Mouse (Mus musculus): ENCODE results near the gene Pml. TPM values are rescaled to one million over a fixed set of nuclear protein-coding genes. Genes with fewer than 3 reads are reported as not detected.
A peak's percentile ranks its signal among the peaks of the same experiment; 100 is the strongest.
"Not testable (repeated sequence)": the region's sequence is repeated elsewhere in the genome, so short reads cannot be mapped to it uniquely, and the experiment has no call there.

The Pml gene
- polyA plus RNA-seq, 1 experiment from 2014 or later = 15.3 TPM

GRCm38 (mm10) chr9:58253033-58253804 lies 3.6 kb upstream of the Pml start, which contains the start of gene Stoml1:
Stoml1 (plus strand) TSS chr9:58253164.
- peak within 1 kb of the TSS; percentile 77 for H3K9ac ChIP-seq (ENCODE audit: low read depth, low read length)
- under 1% methylated on average over 30 of the region's 31 CpGs for WGBS

GRCm38 (mm10) chr9:58250730-58251129 lies 1.1 kb upstream of the Pml start:
- H3K9ac ChIP-seq (ENCODE audit: low read depth, low read length); H3K27me3 ChIP-seq (replicated peaks; ENCODE audit: control insufficient read depth, insufficient read depth, low read length); H3K4me2 ChIP-seq (ENCODE audit: low read depth, low read length); H3K36me3 ChIP-seq (ENCODE audit: control insufficient read depth, insufficient read depth, low read length); ATAC-seq (ENCODE audit: low read depth); DNase-seq (ENCODE audit: low spot score); H3K4me3 ChIP-seq (ENCODE audit: low read depth, low read length); H3K9me3 ChIP-seq (ENCODE audit: control insufficient read depth, low read length): not testable (repeated sequence)
- 76% methylated on average over 1 of the region's 1 CpGs for WGBS
- peaks cover 28% of the 10 kb centered on the region for H3K4me1 ChIP-seq (ENCODE audit: control insufficient read depth, insufficient read depth, low read length)
- H3K27ac ChIP-seq (replicated peaks; ENCODE audit: low read depth, low read length) = peak overlapping the region; percentile 84

More at GRCm38 (mm10) chr9:58253033-58253804, 3.6 kb upstream of the Pml start, which contains the start of gene Stoml1:
- H3K36me3 ChIP-seq (ENCODE audit: control insufficient read depth, insufficient read depth, low read length) = peaks cover 19% of the 10 kb centered on the region; the same call in 1 of the 2 replicates
- no peak within 1 kb of the TSS; the same call in 1 of the 2 replicates for H3K27ac ChIP-seq (replicated peaks; ENCODE audit: low read depth, low read length)
- DNase-seq (ENCODE audit: low spot score) (peak; percentile 98), ATAC-seq (ENCODE audit: low read depth) (peak; percentile 98)
- no peaks in the 10 kb centered on the region for H3K27me3 ChIP-seq (replicated peaks; ENCODE audit: control insufficient read depth, insufficient read depth, low read length)
- peak within 1 kb of the TSS; percentile 62 for H3K4me3 ChIP-seq (ENCODE audit: low read depth, low read length)
- H3K4me1 ChIP-seq (ENCODE audit: control insufficient read depth, insufficient read depth, low read length) = peaks cover 12% of the 10 kb centered on the region
- H3K4me2 ChIP-seq (ENCODE audit: low read depth, low read length) = peak within 1 kb of the TSS; percentile 56
- H3K9me3 ChIP-seq (ENCODE audit: control insufficient read depth, low read length) = no peaks in the 10 kb centered on the region

- Histone ChIP-seq H3K27ac (replicated peaks; ENCODE audit: low read depth, low read length) (peak overlapping the region; percentile 84), H3K9me3 (ENCODE audit: control insufficient read depth, low read length) (no peaks in the 10 kb centered on the region), H3K9ac (ENCODE audit: low read depth, low read length) (peak overlapping the region; percentile 68; the same call in 1 of the 2 replicates), H3K4me3 (ENCODE audit: low read depth, low read length) (peak overlapping the region; percentile 48; the same call in 1 of the 2 replicates), H3K4me1 (ENCODE audit: control insufficient read depth, insufficient read depth, low read length) (peaks cover 28% of the 10 kb centered on the region), H3K27me3 (replicated peaks; ENCODE audit: control insufficient read depth, insufficient read depth, low read length) (no peaks in the 10 kb centered on the region), H3K4me2 (ENCODE audit: low read depth, low read length) (peak overlapping the region; percentile 64), H3K36me3 (ENCODE audit: control insufficient read depth, insufficient read depth, low read length) (no peaks in the 10 kb centered on the region)
- ATAC-seq (ENCODE audit: low read depth) (no peak), DNase-seq (ENCODE audit: low spot score) (no peak)
- WGBS = 75% methylated on average over 8 of the region's 8 CpGs
Observed at GRCm38 (mm10) chr9:58250322-58250721, 736 bp upstream of the Pml start.

- H3K4me1 ChIP-seq (ENCODE audit: control insufficient read depth, insufficient read depth, low read length) = peaks cover 28% of the 10 kb centered on the region
- peak overlapping the region; percentile 84 for H3K27ac ChIP-seq (replicated peaks; ENCODE audit: low read depth, low read length)
- H3K27me3 ChIP-seq (replicated peaks; ENCODE audit: control insufficient read depth, insufficient read depth, low read length) = no peaks in the 10 kb centered on the region
- no peak for ATAC-seq (ENCODE audit: low read depth)
- H3K9ac ChIP-seq (ENCODE audit: low read depth, low read length) = peak overlapping the region; percentile 68
- H3K4me3 ChIP-seq (ENCODE audit: low read depth, low read length) = peak overlapping the region; percentile 48
- 40% methylated on average over 7 of the region's 7 CpGs for WGBS
- DNase-seq (ENCODE audit: low spot score) = no peak
- H3K36me3 ChIP-seq (ENCODE audit: control insufficient read depth, insufficient read depth, low read length) = peaks cover 5% of the 10 kb centered on the region; the same call in 1 of the 2 replicates
- H3K9me3 ChIP-seq (ENCODE audit: control insufficient read depth, low read length) = no peaks in the 10 kb centered on the region
- peak overlapping the region; percentile 64 for H3K4me2 ChIP-seq (ENCODE audit: low read depth, low read length)
Observed at GRCm38 (mm10) chr9:58248746-58249413, 706 bp downstream of the Pml start.

- peak overlapping the region; percentile 29 for H3K4me3 ChIP-seq (ENCODE audit: low read depth, low read length)
- WGBS = 7% methylated on average over 25 of the region's 25 CpGs
- ATAC-seq (ENCODE audit: low read depth) (peak; percentile 84), DNase-seq (ENCODE audit: low spot score) (peak; percentile 92)
- H3K4me2 ChIP-seq (ENCODE audit: low read depth, low read length) = peak overlapping the region; percentile 70
- H3K27ac ChIP-seq (replicated peaks; ENCODE audit: low read depth, low read length) = peak overlapping the region; percentile 70
- H3K27me3 ChIP-seq (replicated peaks; ENCODE audit: control insufficient read depth, insufficient read depth, low read length) = no peaks in the 10 kb centered on the region
- peaks cover 7% of the 10 kb centered on the region; the same call in 1 of the 2 replicates for H3K36me3 ChIP-seq (ENCODE audit: control insufficient read depth, insufficient read depth, low read length)
- H3K9ac ChIP-seq (ENCODE audit: low read depth, low read length) = peak overlapping the region; percentile 65
- H3K4me1 ChIP-seq (ENCODE audit: control insufficient read depth, insufficient read depth, low read length) = peaks cover 37% of the 10 kb centered on the region
- H3K9me3 ChIP-seq (ENCODE audit: control insufficient read depth, low read length) = no peaks in the 10 kb centered on the region
Observed at GRCm38 (mm10) chr9:58247064-58247759, 2.4 kb downstream of the Pml start.

GRCm38 (mm10) chr9:58246083-58246591 lies 3.4 kb downstream of the Pml start:
- Histone ChIP-seq H3K4me2 (ENCODE audit: low read depth, low read length) (no peak overlapping the region), H3K27me3 (replicated peaks; ENCODE audit: control insufficient read depth, insufficient read depth, low read length) (no peaks in the 10 kb centered on the region), H3K27ac (replicated peaks; ENCODE audit: low read depth, low read length) (no peak overlapping the region), H3K4me1 (ENCODE audit: control insufficient read depth, insufficient read depth, low read length) (peaks cover 46% of the 10 kb centered on the region), H3K9ac (ENCODE audit: low read depth, low read length) (no peak overlapping the region), H3K36me3 (ENCODE audit: control insufficient read depth, insufficient read depth, low read length) (peaks cover 7% of the 10 kb centered on the region; the same call in 1 of the 2 replicates), H3K4me3 (ENCODE audit: low read depth, low read length) (no peak overlapping the region), H3K9me3 (ENCODE audit: control insufficient read depth, low read length) (no peaks in the 10 kb centered on the region)
- WGBS = 74% methylated on average over 4 of the region's 4 CpGs
- DNase-seq (ENCODE audit: low spot score) (no peak), ATAC-seq (ENCODE audit: low read depth) (no peak)

GRCm38 (mm10) chr9:58243696-58244095 lies 5.9 kb downstream of the Pml start:
- peaks cover 7% of the 10 kb centered on the region; the same call in 1 of the 2 replicates for H3K36me3 ChIP-seq (ENCODE audit: control insufficient read depth, insufficient read depth, low read length)
- H3K4me1 ChIP-seq (ENCODE audit: control insufficient read depth, insufficient read depth, low read length) = peaks cover 39% of the 10 kb centered on the region
- no peak overlapping the region for H3K27ac ChIP-seq (replicated peaks; ENCODE audit: low read depth, low read length)
- H3K27me3 ChIP-seq (replicated peaks; ENCODE audit: control insufficient read depth, insufficient read depth, low read length) = no peaks in the 10 kb centered on the region
- no peak overlapping the region for H3K4me3 ChIP-seq (ENCODE audit: low read depth, low read length)
- H3K4me2 ChIP-seq (ENCODE audit: low read depth, low read length) = no peak overlapping the region
- 94% methylated on average over 6 of the region's 6 CpGs for WGBS
- ATAC-seq (ENCODE audit: low read depth) = no peak
- DNase-seq (ENCODE audit: low spot score) = no peak
- H3K9me3 ChIP-seq (ENCODE audit: control insufficient read depth, low read length) = no peaks in the 10 kb centered on the region
- no peak overlapping the region for H3K9ac ChIP-seq (ENCODE audit: low read depth, low read length)

GRCm38 (mm10) chr9:58242696-58243095 lies 6.9 kb downstream of the Pml start:
- 76% methylated on average over 5 of the region's 5 CpGs for WGBS
- Histone ChIP-seq H3K36me3 (ENCODE audit: control insufficient read depth, insufficient read depth, low read length) (peaks cover 7% of the 10 kb centered on the region; the same call in 1 of the 2 replicates), H3K9ac (ENCODE audit: low read depth, low read length) (no peak overlapping the region), H3K9me3 (ENCODE audit: control insufficient read depth, low read length) (no peaks in the 10 kb centered on the region), H3K27me3 (replicated peaks; ENCODE audit: control insufficient read depth, insufficient read depth, low read length) (no peaks in the 10 kb centered on the region), H3K27ac (replicated peaks; ENCODE audit: low read depth, low read length) (no peak overlapping the region), H3K4me3 (ENCODE audit: low read depth, low read length) (no peak overlapping the region), H3K4me1 (ENCODE audit: control insufficient read depth, insufficient read depth, low read length) (peaks cover 34% of the 10 kb centered on the region), H3K4me2 (ENCODE audit: low read depth, low read length) (no peak overlapping the region)
- DNase-seq (ENCODE audit: low spot score) (no peak), ATAC-seq (ENCODE audit: low read depth) (no peak)
